Mouse (Mus musculus) limb, embryonic 14.5 days (tissue): ENCODE data around the gene Gm4305. TPM values are rescaled to one million over a fixed set of nuclear protein-coding genes. Genes with fewer than 3 reads are reported as not detected.

ENCODE experiments used
- polyA plus RNA-seq, 2 experiments: library from polyadenylated mRNA; depleted of rRNA in 1 of 2; stranded (reverse) in 1 of 2; unstranded in 1 of 2; fragments of >200 nt; fragmentation: Nextera tagmentation in 1 of 2; extraction: Ambion mirVana in 1 of 2; gene quantifications; 2 replicates each; pipeline versions ENCODE4 v1.2.1 to v1.2.3; 2012 to 2014

Gene Gm4305
- polyA plus RNA-seq, 2 experiments, result not detected

Other genes with a start within 250 kb of the Gm4305 start
- gene Gm4301, start 15.4 kb upstream of the Gm4305 start, polyA plus RNA-seq (2012; rRNA removed), result not detected in 2 replicates
- not detected in 2 replicates for gene Gm4301, start 15.4 kb upstream of the Gm4305 start, polyA plus RNA-seq (2014; fragmentation: Nextera tagmentation; extraction: Ambion mirVana)
- gene Gm4302, start 10.3 kb upstream of the Gm4305 start, polyA plus RNA-seq (2012; rRNA removed), result not detected in 2 replicates
- gene Gm4302, start 10.3 kb upstream of the Gm4305 start, polyA plus RNA-seq (2014; fragmentation: Nextera tagmentation; extraction: Ambion mirVana), result not detected in 2 replicates
- not detected in 2 replicates for gene Gm4303, start 5.1 kb upstream of the Gm4305 start, polyA plus RNA-seq (2012; rRNA removed)
- gene Gm4303, start 5.1 kb upstream of the Gm4305 start, polyA plus RNA-seq (2014; fragmentation: Nextera tagmentation; extraction: Ambion mirVana), result not detected in 2 replicates
- gene Gm4307, start 10.2 kb downstream of the Gm4305 start, polyA plus RNA-seq (2012; rRNA removed), result not detected in 2 replicates
- gene Gm4307, start 10.2 kb downstream of the Gm4305 start, polyA plus RNA-seq (2014; fragmentation: Nextera tagmentation; extraction: Ambion mirVana), result not detected in 2 replicates
- gene Gm4312, start 31.5 kb downstream of the Gm4305 start, polyA plus RNA-seq (2012; rRNA removed), result not detected in 2 replicates
- gene Gm4312, start 31.5 kb downstream of the Gm4305 start, polyA plus RNA-seq (2014; fragmentation: Nextera tagmentation; extraction: Ambion mirVana), result not detected in 2 replicates
- 16.2 and 19.0 TPM in 2 replicates for gene Tmtc3, start 136.3 kb downstream of the Gm4305 start, polyA plus RNA-seq (2012; rRNA removed)
- 23.5 TPM in 2 replicates for gene Tmtc3, start 136.3 kb downstream of the Gm4305 start, polyA plus RNA-seq (2014; fragmentation: Nextera tagmentation; extraction: Ambion mirVana)
- 3.0 and 4.6 TPM in 2 replicates for gene Cep290, start 136.5 kb downstream of the Gm4305 start, polyA plus RNA-seq (2012; rRNA removed)
- gene Cep290, start 136.5 kb downstream of the Gm4305 start, polyA plus RNA-seq (2014; fragmentation: Nextera tagmentation; extraction: Ambion mirVana), result 4.0 and 6.1 TPM in 2 replicates
- 8.9 and 15.3 TPM in 2 replicates for gene 4930430F08Rik, start 239.3 kb downstream of the Gm4305 start, polyA plus RNA-seq (2012; rRNA removed)
- 9.8 and 11.3 TPM in 2 replicates for gene 4930430F08Rik, start 239.3 kb downstream of the Gm4305 start, polyA plus RNA-seq (2014; fragmentation: Nextera tagmentation; extraction: Ambion mirVana)
- gene 1700017N19Rik, start 239.4 kb downstream of the Gm4305 start, polyA plus RNA-seq (2012; rRNA removed), result not detected in 2 replicates
- gene 1700017N19Rik, start 239.4 kb downstream of the Gm4305 start, polyA plus RNA-seq (2014; fragmentation: Nextera tagmentation; extraction: Ambion mirVana), result not detected in 2 replicates